Mouse (Mus musculus): ENCODE results near the gene Itpr1. TPM values are rescaled to one million over a fixed set of nuclear protein-coding genes. Genes with fewer than 3 reads are reported as not detected.

Itpr1 gene
- total RNA-seq, 2 experiments from 2014 or later, result 17.0 to 18.8 TPM

DNA sequence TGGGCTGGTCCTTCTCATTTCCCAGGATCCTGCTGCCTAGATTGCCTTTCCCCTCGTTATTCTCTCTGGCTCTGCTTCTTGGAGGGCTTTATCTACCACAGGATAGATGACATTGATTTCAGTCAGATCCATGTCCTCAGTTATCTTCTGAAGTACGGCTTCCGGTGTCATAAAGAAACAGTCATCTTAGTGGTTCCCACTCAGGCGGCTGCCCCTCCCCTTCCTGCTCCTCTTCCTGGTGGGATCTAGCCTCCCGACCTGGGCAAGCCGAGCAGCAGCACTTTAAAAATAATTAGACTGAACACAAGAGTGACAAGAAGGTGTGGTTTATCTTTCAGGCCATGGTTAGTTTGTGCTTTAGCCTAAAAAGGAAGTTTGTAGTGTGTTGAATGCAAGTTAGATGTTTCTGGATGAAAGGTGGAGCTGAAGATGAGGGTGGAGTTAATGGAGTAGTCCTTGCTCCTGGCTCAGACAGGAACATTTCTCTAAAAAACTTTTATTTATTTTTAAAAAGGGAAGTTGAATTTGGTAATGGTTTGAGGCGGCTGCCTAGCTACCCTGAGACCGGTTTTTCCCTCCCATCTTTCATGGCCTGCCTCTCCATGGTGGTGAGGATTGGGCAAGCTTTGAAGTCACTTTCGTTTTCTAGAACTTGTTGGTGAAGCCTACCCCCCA is 94.2 kb downstream of the Itpr1 start:
- DNase-seq, result no peak
- intact Hi-C loops (cut with DNase I; ENCODE audit: low total_unique reads), result no loop called here

DNA sequence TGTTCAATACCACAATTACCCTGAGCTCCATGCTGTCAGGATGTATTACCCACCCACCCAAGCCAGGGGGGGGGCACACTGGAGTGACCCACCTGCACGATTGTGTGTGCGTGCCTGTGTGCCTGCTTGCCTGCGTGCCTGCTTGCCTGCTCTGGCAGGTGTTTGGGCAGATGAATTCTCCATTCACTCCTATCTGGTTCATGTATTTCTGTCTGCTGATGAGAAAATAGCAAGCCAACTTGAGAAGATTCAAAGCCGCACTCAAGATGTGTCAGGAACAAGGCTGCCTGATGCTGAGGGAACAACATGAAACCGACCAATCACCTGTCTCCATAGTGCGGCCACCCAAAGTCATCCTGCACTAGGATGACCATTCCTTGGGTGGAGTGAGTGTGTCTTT is 94.9 kb downstream of the Itpr1 start:
- DNase-seq, result no peak
- intact Hi-C loops (cut with DNase I; ENCODE audit: low total_unique reads), result no loop called here

GRCm38 (mm10) chr6:108309391-108310182 is 96.7 kb downstream of the Itpr1 start:
- DNase-seq, result no peak

GRCm38 (mm10) chr6:108313056-108313455 is 100.2 kb downstream of the Itpr1 start:
- intact Hi-C loops (cut with DNase I; ENCODE audit: low total_unique reads), result no loop called here
- no peak for DNase-seq

More at GRCm38 (mm10) chr6:108309391-108310182, 96.7 kb downstream of the Itpr1 start:
- intact Hi-C loops (cut with DNase I; ENCODE audit: low total_unique reads), result no loop called here

DNA sequence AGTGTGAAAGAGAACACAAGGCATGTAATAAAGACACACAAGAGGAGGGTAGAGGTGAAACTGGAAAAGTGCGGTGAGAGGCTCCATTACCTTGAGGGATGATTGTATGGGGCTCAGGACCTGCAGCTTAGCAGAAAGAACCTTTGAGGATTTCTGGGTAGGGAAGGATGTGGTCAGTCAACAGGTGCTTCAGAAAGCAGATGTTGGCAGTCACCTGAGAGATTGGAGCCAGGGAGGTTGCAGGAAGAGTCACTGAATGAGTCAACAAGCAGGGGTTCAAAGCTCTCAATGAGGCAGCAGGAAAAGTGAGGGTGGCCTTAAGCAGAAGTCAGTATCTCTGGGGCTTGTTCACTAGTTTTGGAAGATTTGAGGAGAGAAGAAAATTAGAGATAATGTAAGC is 101.1 kb downstream of the Itpr1 start:
- intact Hi-C loops (cut with DNase I; ENCODE audit: low total_unique reads), result no loop called here
- DNase-seq, result no peak

DNA sequence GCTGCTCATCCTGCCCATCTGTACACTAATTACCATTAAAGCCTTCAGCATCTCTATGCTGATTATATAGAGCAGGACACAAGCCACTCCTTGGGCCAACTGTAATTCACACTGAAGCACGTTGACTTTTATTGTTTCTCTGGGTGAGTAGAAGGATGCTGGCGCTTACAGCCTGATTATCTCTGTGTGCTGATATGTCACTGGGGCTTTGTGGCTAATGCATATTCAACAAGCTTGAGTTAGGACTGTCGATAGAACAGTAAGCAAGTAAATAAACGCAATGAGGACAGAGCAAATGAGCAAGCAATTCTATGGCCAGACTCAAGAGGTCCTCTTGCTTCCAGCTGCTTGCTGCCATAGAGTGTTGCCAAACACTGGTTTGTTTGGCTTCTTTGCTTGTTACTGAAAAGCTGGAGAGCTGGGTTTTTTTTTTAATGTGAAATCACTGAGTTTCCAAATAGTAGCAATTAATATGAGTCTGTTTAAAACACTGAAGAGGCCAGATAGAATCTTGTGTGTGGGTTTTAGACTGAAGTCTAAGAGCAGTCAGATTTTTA is 103.5 kb downstream of the Itpr1 start:
- no peak for DNase-seq
- intact Hi-C loops (cut with DNase I; ENCODE audit: low total_unique reads), result no loop called here

DNA sequence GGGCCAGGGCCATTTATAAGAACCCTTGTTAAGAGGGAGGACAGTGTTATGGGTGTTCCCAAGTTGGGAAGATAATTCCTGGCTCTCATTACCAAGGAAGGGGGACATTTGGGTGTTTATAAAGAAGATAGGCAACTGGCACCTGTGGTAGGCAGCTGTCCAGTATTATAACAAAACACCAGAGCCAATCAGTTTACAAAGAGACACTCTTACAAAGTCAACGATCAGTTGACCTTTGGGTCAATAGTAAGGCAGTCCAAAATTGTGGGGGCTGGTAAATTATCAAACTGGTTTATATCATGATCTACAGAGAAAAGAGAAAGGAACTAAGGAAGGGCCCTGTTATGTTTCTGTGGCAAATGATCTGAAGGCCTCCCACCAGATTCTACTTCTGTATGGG is 104.1 kb downstream of the Itpr1 start:
- intact Hi-C loops (cut with DNase I; ENCODE audit: low total_unique reads), result no loop called here
- no peak for DNase-seq

- intact Hi-C loops (cut with DNase I; ENCODE audit: low total_unique reads), result no loop called here
- no peak for DNase-seq
These were observed 108.8 kb downstream of the Itpr1 start for GRCm38 (mm10) chr6:108321653-108322052.

DNA sequence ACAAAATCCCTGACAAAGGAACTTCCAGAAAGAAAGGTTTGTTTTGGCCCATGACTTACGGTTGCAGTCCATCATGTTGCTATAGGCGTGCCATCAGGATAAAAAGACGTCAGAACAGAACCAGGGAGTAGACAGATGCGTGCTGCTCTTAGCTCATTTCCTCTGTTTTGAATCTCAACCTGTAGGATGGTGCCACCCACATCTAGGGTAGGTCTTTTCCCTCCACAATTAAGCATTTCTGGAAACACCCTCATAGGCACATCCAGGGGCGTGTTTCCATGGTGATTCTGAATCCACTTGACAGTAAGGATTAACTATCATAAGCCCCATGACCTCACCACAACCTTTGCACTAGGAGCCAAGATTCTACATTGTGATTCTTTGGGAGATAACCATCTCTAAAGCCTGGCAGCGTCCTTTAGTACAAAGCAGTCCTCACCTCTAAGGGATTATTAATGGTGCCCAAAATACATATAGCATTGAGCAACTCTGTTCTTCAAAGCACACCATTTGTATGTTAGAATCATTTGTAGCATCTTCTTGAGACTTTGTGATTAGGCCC is 111.6 kb downstream of the Itpr1 start:
- intact Hi-C loops (cut with DNase I; ENCODE audit: low total_unique reads), result no loop called here
- DNase-seq, result no peak

- intact Hi-C loops (cut with DNase I; ENCODE audit: low total_unique reads), result no loop called here
These were observed 112.5 kb downstream of the Itpr1 start for GRCm38 (mm10) chr6:108325400-108325799.

DNA sequence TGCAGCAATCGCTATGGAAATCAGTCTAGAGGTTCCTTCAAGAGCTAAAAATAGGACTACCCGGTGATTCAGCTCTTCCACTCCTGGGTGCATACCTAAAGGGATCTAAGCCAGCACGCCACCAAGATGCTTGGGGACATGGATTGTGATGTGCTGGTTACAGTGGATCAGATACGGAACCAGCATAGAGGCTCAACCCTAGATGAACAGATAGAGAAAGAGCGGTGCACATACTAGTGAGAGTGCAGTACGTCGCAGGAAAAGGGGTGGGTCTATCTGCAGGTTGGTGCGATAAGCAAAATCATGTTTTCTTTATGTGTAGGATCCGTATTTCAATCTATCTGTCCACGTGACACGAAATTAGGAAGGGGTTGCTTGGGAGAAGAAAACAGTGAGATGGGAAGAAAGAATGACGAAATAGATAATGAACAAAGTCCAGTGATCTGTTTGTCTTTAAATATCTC is 113.1 kb downstream of the Itpr1 start:
- intact Hi-C loops (cut with DNase I; ENCODE audit: low total_unique reads), result no loop called here
- DNase-seq, result no peak

More at GRCm38 (mm10) chr6:108325400-108325799, 112.5 kb downstream of the Itpr1 start:
- no peak for DNase-seq

- peak; percentile 11 for DNase-seq
- intact Hi-C loops (cut with DNase I; ENCODE audit: low total_unique reads), result no loop called here
These were observed 113.9 kb downstream of the Itpr1 start for GRCm38 (mm10) chr6:108326751-108327161.

DNA sequence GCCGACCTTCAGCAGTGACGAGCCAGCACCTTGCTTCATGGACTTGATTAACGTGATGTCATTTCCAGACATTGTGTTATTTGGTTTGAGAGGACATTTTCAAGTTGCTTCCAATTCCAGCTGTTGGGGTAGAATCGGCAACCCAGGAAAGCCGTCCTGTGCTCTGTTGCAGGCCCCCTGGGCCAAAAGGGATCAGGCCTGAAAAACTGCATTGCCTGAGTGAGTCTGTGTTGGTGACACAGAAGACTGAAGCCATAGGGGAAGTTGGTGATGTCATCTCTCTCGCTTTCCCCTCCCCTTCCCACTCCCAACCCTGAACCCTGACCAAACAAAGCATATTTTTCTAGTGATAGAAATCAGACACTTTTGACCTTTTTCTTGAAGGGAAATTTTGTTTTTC is 114.7 kb downstream of the Itpr1 start:
- intact Hi-C loops (cut with DNase I; ENCODE audit: low total_unique reads), result no loop called here
- no peak for DNase-seq

GRCm38 (mm10) chr6:108328296-108328695 is 115.4 kb downstream of the Itpr1 start:
- intact Hi-C loops (cut with DNase I; ENCODE audit: low total_unique reads), result no loop called here
- no peak for DNase-seq

GRCm38 (mm10) chr6:108330461-108330860 is 117.6 kb downstream of the Itpr1 start:
- no peak for DNase-seq
- intact Hi-C loops (cut with DNase I; ENCODE audit: low total_unique reads), result no loop called here

GRCm38 (mm10) chr6:108331268-108331667 is 118.4 kb downstream of the Itpr1 start:
- no peak for DNase-seq
- intact Hi-C loops (cut with DNase I; ENCODE audit: low total_unique reads), result no loop called here

GRCm38 (mm10) chr6:108334059-108334458 is 121.2 kb downstream of the Itpr1 start:
- intact Hi-C loops (cut with DNase I; ENCODE audit: low total_unique reads), result no loop called here

GRCm38 (mm10) chr6:108335202-108335823 is 122.4 kb downstream of the Itpr1 start:
- intact Hi-C loops (cut with DNase I; ENCODE audit: low total_unique reads), result no loop called here
- DNase-seq, result no peak

More at GRCm38 (mm10) chr6:108334059-108334458, 121.2 kb downstream of the Itpr1 start:
- DNase-seq, result no peak

DNA sequence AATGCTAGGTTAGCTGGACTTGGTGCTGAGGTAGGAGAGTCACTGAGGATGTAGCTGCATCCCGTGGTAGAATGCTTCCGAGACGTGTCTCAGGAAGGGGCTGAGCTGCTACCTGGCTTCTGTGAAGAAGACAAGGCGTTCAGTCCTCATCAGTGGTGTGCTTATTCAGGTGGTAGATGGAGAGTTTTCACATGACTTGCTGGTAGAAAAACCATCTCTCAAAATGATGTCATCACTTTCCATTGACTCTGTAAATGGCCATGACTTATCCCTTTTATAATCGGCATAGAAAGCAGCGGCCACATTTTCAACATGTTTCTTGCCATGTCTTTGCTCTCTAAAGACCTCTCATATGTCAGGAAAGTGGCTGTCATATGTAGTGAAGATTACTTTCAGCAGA is 123.6 kb downstream of the Itpr1 start:
- no peak for DNase-seq
- intact Hi-C loops (cut with DNase I; ENCODE audit: low total_unique reads), result no loop called here

- intact Hi-C loops (cut with DNase I; ENCODE audit: low total_unique reads), result no loop called here
- no peak for DNase-seq
These were observed 124.4 kb downstream of the Itpr1 start for GRCm38 (mm10) chr6:108337289-108337688.

Data from gastrocnemius, postnatal 14 days (tissue).